Mouse (Mus musculus) limb, embryonic 15.5 days (tissue): ENCODE data around the gene Cnot11. TPM values are rescaled to one million over a fixed set of nuclear protein-coding genes. Genes with fewer than 3 reads are reported as not detected.

Experiments used
- ATAC-seq: fragments of 200-750 bp; cut with Nextera tagmentation; 2 replicates; pipeline ENCODE4 v1.8.0; 2017; ENCODE audit warnings: low read depth, moderate TSS enrichment; ENCODE audit not compliant: insufficient number of reproducible peaks, low FRiP score, low TSS enrichment
- H3K27ac ChIP-seq: fragments of 300-500 bp; sonication (generic); 2 replicates; pipeline ENCODE4 v1.5.1; 2015; ENCODE audit warnings: moderate library complexity, mild to moderate bottlenecking, inconsistent platforms
- H3K27me3 ChIP-seq: fragments of 300-500 bp; sonication (generic); 2 replicates; pipeline ENCODE4 v1.6.1; 2015; ENCODE audit warnings: inconsistent platforms
- H3K36me3 ChIP-seq: fragments of 300-500 bp; sonication (generic); 2 replicates; pipeline ENCODE4 v1.6.1; 2015; ENCODE audit warnings: inconsistent platforms
- H3K4me1 ChIP-seq: fragments of 300-500 bp; sonication (generic); 2 replicates; pipeline ENCODE4 v1.6.1; 2015; ENCODE audit warnings: inconsistent platforms
- H3K4me2 ChIP-seq: fragments of 300-500 bp; sonication (generic); 2 replicates; pipeline ENCODE4 v1.6.1; 2015; ENCODE audit warnings: mild to moderate bottlenecking, inconsistent platforms
- H3K4me3 ChIP-seq: fragments of 300-500 bp; sonication (generic); 2 replicates; pipeline ENCODE4 v1.5.1; 2015; ENCODE audit warnings: mild to moderate bottlenecking, inconsistent platforms
- H3K9ac ChIP-seq: fragments of 300-500 bp; sonication (generic); 2 replicates; pipeline ENCODE4 v1.6.1; 2015; ENCODE audit warnings: inconsistent platforms
- H3K9me3 ChIP-seq: fragments of 300-500 bp; sonication (generic); 2 replicates; pipeline ENCODE4 v1.6.1; 2016; ENCODE audit warnings: inconsistent platforms
- WGBS: fragments of 180-500 bp; shearing (Covaris S2); methylation state at CpG from one replicate; pipeline ENCODE4 v1.1.7; 2015; 5-methylcytosine and 5-hydroxymethylcytosine counted together
- polyA plus RNA-seq: library from polyadenylated mRNA; unstranded; fragments of >200 nt; fragmentation: Nextera tagmentation; extraction: Ambion mirVana; gene quantifications from 2 replicates; pipeline ENCODE4 v1.2.1, GENCODE M21; 2015

Gene Cnot11
- polyA plus RNA-seq, 1 experiment from 2014 or later: 19.2 TPM

DNA sequence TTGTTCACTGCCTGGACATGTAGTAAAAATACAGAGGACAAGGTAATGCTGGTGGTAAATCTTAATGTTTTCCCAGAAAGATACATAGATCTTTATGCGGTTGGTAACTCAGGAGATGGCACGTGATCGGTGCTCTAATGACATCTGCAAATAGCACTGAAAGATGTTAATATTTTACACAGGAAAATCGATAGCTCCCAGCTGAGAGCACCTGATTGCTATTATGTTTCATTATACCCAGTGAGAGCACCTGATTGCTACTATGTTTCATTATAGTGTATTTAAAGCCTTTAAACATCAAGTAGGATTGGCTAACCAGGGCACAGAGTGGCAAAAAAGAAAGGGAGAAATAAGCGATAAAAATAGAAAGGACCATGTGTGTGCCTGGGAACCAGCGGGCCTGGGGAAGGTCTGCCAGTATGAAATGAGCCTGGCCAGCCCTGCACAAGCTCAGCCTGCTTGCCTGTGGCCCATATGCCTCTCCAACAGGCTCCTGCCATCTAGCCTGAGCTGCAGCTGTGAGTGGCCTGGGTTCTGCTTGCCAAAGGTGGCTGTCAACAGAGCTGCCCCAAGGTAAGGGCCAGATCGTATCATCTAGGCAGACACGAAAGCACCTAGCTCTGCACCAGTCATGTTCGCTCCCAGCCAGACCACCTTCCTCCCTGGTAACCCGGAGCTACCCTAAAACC lies 19.3 kb upstream of the Cnot11 start:
- Histone ChIP-seq H3K4me1 (0 out of 2 replicates have a peak, but pooled peaks cover 3% of the 10 kb centered on the region), H3K27ac (no peak overlapping the region), H3K36me3 (no peaks in the 10 kb centered on the region), H3K9ac (no peak overlapping the region), H3K27me3 (no peaks in the 10 kb centered on the region), H3K9me3 (no peaks in the 10 kb centered on the region), H3K4me3 (no peak overlapping the region), H3K4me2 (no peak overlapping the region)
- WGBS: 58% methylated on average over 10 of the region's 10 CpGs
- ATAC-seq: no peak

DNA sequence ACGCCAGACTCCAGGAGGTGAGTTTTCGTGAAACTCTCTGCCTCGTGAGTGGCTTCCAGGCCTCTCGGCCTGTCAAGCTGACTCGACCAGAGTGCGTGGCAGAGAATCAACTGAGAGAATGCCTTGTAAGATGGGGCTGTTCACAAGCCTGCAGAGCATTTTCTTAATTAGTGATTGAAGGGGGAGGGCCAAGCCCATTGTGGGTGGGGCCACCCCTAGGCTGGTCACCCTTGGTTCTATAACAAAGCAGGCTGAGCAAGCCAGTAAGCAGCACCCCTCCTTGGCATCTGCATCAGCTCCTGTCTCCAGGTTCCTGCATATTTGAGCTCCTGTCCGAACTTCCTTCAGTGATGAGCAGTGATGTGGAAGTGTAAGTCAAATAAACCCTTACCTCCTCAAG lies 13.5 kb upstream of the Cnot11 start:
- H3K4me2 ChIP-seq: no peak overlapping the region
- H3K9ac ChIP-seq: no peak overlapping the region
- no peaks in the 10 kb centered on the region for H3K4me1 ChIP-seq
- no peaks in the 10 kb centered on the region for H3K9me3 ChIP-seq
- H3K36me3 ChIP-seq: no peaks in the 10 kb centered on the region
- ATAC-seq: no peak
- no peak overlapping the region for H3K4me3 ChIP-seq
- WGBS: 85% methylated on average over 7 of the region's 7 CpGs
- H3K27me3 ChIP-seq: no peaks in the 10 kb centered on the region
- H3K27ac ChIP-seq: no peak overlapping the region

DNA sequence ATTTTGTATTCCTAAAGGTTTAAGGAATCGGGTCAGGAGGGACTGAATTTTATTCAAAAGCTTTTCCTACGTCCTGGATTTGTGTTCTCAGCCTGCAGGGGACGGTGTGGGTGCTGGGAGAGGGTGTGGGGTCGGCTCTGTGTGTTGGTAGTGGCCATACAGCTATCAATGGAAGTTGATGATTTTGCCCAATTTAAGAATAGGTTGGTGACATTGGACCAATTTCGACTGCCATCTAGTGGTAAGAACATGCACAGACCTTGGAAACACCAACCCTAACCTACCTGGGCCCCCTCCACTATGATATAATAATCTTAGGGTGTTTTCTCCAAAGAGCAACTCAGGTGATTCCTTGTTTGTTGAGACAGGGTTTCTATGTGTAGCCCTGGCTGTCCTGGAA lies 12.3 kb upstream of the Cnot11 start:
- Histone ChIP-seq H3K4me1 (no peaks in the 10 kb centered on the region), H3K27me3 (no peaks in the 10 kb centered on the region), H3K9me3 (no peaks in the 10 kb centered on the region), H3K4me2 (no peak overlapping the region), H3K9ac (no peak overlapping the region), H3K36me3 (no peaks in the 10 kb centered on the region), H3K27ac (no peak overlapping the region), H3K4me3 (no peak overlapping the region)
- no peak for ATAC-seq
- 26% methylated on average over 5 of the region's 5 CpGs for WGBS

DNA sequence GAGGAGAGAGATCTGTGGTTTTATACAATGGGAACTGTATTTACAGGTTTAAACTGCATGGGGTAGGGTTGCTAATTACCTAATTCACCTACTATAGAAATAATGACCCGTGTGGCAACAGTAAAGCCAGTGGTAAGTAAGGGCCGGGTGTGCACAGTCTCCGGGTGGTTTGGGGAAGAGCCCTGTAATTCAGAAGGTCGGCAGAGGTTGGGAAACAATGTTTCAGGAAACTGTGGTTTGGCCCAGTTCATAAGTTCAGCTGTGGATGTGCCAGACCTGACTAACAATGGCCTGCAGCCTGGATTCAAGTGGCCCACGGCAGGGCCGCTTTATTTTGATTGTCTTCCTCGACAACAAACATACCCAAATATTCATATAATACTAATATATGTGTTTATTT lies 9.0 kb upstream of the Cnot11 start:
- H3K4me2 ChIP-seq: no peak overlapping the region
- no peak overlapping the region for H3K4me3 ChIP-seq
- H3K27ac ChIP-seq: no peak overlapping the region
- no peaks in the 10 kb centered on the region for H3K4me1 ChIP-seq
- no peaks in the 10 kb centered on the region for H3K36me3 ChIP-seq
- no peaks in the 10 kb centered on the region for H3K27me3 ChIP-seq
- no peak overlapping the region for H3K9ac ChIP-seq
- ATAC-seq: no peak
- WGBS: 56% methylated on average over 7 of the region's 7 CpGs
- no peaks in the 10 kb centered on the region for H3K9me3 ChIP-seq

DNA sequence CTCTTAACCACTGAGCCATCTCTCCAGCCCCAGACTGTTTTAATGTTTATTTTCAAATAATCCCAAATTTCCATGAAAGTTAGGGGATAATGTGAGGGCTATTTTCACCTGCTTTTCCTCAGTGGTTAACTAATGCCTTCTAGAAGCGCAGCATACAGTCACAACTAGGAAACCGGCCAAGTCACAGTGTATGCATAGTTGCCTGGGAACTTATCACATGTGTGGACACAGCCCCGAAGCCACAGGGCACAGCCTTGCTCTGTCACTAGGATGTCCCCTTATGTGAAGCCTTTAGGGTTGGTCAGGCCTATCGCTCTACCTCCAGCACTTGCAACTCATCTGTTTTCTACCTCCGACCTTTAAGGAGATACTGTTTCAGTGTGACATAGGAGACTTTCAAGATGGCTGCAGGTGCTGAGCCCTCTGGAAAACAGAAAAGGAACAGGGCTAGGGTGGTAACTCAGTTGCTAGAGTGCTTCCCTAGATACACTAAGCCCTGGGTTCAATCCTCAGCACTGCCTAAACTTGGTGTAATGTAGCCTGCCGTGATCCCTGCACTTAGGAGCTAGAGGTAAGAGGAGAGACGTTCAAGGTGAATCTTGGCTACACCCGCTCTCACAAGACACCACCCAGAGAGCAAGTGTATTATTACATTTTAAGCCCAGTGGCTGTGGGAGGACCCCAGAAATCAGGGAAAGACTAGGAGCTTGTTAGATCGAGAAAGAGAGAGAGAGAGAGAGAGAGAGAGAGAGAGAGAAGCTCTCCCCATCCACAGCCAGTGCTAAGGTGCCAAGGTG lies 8.2 kb upstream of the Cnot11 start:
- Histone ChIP-seq H3K27me3 (no peaks in the 10 kb centered on the region), H3K27ac (no peak overlapping the region), H3K9ac (no peak overlapping the region), H3K9me3 (no peaks in the 10 kb centered on the region), H3K4me3 (no peak overlapping the region), H3K36me3 (no peaks in the 10 kb centered on the region), H3K4me1 (no peaks in the 10 kb centered on the region), H3K4me2 (no peak overlapping the region)
- 75% methylated on average over 9 of the region's 9 CpGs for whole genome bisulfite sequencing
- ATAC-seq: no peak

DNA sequence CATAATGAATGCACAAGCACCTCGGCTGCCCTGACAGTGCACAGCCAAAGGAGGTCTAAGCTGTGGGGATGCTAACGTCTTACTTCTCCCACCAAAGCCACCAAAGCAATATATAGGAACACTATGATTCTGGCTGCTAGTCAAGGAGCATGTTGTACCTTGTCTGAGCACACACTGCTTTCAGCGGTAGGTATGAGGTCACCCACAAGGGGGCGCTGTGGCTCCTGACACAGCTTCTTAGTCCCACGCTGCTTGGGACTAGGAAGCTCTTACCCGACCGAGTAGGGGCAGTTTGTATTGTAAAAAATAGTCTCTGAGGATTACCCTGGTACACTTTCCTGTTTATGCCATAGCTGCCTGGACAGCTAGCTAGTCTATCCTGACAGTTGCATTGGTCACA lies 7.4 kb upstream of the Cnot11 start:
- no peak overlapping the region for H3K27ac ChIP-seq
- no peaks in the 10 kb centered on the region for H3K27me3 ChIP-seq
- 11% methylated on average over 7 of the region's 7 CpGs for WGBS
- no peak overlapping the region for H3K4me2 ChIP-seq
- no peaks in the 10 kb centered on the region for H3K36me3 ChIP-seq
- H3K4me1 ChIP-seq: no peaks in the 10 kb centered on the region
- no peak overlapping the region for H3K9ac ChIP-seq
- no peak for ATAC-seq
- no peak overlapping the region for H3K4me3 ChIP-seq
- no peaks in the 10 kb centered on the region for H3K9me3 ChIP-seq

DNA sequence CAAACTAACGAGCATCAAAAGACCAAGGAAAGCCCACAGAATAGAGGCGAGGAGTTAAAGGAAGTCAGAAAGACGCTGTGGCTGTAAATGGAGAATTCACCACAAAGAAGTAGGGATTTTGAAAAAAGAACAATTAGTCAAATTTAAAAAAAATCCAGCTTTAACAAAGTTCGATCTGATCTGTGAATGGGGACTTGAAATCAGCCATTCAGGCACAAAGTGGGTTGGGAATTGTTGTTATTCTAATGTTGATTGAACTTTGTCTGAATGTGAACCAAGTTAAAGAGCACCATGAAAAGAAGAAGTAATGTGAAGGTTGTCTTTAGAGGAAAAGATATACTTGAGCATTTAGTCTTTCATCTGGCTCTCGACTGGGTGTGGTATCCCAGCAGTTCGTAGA lies 6.5 kb upstream of the Cnot11 start:
- WGBS: 63% methylated on average over 6 of the region's 6 CpGs
- H3K4me2 ChIP-seq: no peak overlapping the region
- ATAC-seq: no peak
- H3K27me3 ChIP-seq: no peaks in the 10 kb centered on the region
- H3K9ac ChIP-seq: no peak overlapping the region
- H3K27ac ChIP-seq: no peak overlapping the region
- H3K4me3 ChIP-seq: no peak overlapping the region
- no peaks in the 10 kb centered on the region for H3K4me1 ChIP-seq
- no peaks in the 10 kb centered on the region for H3K36me3 ChIP-seq
- no peaks in the 10 kb centered on the region for H3K9me3 ChIP-seq

DNA sequence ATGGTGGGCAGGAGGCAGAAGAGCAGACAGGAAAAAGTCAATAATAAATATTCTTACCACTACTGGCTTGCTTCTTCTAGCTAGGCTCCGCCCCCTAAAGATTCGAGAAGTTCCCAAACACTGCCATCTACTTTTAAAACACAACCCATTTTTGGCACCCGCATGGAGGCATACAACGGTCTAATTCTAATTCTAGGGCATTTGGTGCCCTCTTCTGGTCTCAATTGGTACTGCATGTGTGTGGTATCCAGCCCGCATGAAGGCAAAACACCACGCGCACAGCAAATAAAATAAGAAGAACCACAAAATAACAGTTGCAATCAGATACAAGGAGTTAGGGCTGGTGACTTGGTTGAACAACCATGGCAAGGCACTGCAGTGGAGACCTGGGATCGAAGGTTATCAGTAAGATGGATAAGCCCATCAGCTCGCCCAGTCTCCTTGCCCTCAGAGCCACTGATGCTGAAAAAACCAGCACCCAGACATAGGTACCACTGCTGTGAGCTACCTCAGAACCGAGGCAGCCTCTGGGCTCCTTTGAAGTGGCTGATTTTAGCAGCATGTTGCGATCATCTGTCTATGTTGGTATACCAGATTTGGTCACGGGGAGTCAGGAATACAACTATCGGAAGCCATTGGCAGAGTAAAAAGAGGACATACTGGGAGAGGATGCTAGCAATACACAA lies 4.4 kb upstream of the Cnot11 start:
- 36% methylated on average over 13 of the region's 13 CpGs for WGBS
- no peak for ATAC-seq
- no peak overlapping the region for H3K4me3 ChIP-seq

DNA sequence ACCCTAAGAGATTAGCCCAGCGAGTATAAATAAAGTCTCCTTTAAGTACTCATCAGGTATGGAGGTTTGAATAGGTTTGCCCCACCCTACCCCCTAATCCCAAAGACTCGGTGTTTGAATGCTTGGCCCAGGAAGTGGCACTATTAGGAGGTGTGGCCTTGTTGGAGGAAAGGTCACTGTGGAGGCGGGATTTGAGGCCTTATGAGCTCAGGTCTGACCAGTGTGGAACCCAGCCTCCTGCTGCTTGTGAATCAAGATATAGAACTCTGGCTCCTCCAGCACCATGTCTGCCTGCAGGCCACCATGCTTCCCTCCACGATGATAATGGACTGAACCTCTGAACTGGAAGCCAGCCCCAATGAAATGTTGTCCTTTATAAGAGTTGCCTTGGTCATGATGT lies 3.8 kb upstream of the Cnot11 start:
- no peaks in the 10 kb centered on the region for H3K9me3 ChIP-seq
- no peak overlapping the region for H3K9ac ChIP-seq
- H3K36me3 ChIP-seq: no peaks in the 10 kb centered on the region
- no peak overlapping the region for H3K4me2 ChIP-seq
- ATAC-seq: no peak
- H3K4me1 ChIP-seq: peaks cover 5% of the 10 kb centered on the region
- no peak overlapping the region for H3K27ac ChIP-seq
- H3K27me3 ChIP-seq: no peaks in the 10 kb centered on the region
- WGBS: 74% methylated on average over 4 of the region's 4 CpGs
- H3K4me3 ChIP-seq: no peak overlapping the region

More for the DNA sequence above, 4.4 kb upstream of the Cnot11 start:
- H3K4me2 ChIP-seq: no peak overlapping the region
- no peaks in the 10 kb centered on the region for H3K36me3 ChIP-seq
- no peaks in the 10 kb centered on the region for H3K27me3 ChIP-seq
- H3K9ac ChIP-seq: no peak overlapping the region
- peaks cover 5% of the 10 kb centered on the region for H3K4me1 ChIP-seq
- no peak overlapping the region for H3K27ac ChIP-seq
- no peaks in the 10 kb centered on the region for H3K9me3 ChIP-seq

DNA sequence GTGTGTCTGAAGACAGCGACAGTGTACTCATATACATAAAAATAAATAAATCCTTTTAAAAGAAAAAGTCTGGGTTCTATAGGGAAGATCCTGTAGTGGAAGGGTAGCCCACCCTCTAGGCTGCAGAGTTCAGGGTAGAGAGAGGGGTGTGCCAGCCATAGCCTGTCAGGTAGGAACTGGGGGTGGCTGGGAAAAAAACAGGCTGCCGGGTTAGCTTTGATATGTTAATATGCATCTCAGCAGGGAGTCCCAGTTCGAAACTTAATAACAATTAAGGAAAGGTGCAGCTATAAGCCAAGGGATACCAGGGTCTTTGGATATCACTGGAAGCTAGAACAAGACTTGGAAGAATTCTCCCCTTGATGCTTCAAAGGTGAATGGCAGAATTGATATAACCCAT lies 875 bp upstream of the Cnot11 start:
- Histone ChIP-seq H3K9me3 (no peaks in the 10 kb centered on the region), H3K36me3 (peaks cover 11% of the 10 kb centered on the region), H3K4me1 (peaks cover 17% of the 10 kb centered on the region), H3K4me2 (no peak overlapping the region), H3K27me3 (no peaks in the 10 kb centered on the region), H3K4me3 (no peak overlapping the region), H3K9ac (no peak overlapping the region), H3K27ac (no peak overlapping the region)
- 30% methylated on average over 3 of the region's 3 CpGs for WGBS
- ATAC-seq: no peak

DNA sequence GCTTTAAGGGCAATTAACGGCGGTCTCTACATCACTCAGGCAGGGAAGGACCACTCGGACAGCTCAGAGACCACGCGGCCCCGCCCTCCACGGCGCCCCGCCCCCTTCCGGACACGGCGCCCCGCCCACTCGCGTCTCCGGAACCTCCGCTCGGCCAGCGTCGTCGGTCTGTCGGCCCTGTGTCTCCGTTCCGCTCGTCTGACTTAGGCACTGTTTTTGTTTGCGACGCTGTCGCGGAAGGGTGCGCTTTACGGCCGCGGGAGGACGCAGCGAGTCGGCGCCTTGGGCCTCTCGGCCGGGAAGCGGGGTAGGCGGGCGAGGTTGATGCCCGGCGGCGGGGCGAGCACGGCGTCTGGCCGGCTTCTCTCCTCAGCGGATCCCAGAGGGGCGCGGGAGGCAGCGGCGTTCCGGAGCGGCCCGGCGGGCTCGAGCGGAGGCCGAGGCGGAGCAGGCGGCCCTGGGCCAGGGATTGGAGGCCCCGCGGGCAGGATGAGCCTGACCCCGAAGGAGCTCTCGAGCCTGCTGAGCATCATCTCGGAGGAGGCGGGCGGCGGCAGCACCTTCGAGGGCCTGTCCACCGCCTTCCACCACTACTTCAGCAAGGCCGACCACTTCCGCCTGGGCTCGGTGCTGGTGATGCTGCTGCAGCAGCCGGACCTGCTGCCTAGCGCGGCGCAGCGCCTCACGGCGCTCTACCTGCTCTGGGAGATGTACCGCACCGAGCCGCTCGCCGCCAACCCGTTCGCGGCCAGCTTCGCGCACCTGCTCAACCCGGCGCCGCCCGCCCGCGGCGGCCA lies 921 bp downstream of the Cnot11 start:
- peaks cover 29% of the 10 kb centered on the region for H3K36me3 ChIP-seq
- ATAC-seq: peak; percentile 85
- WGBS: under 1% methylated on average over 91 of the region's 100 CpGs
- no peaks in the 10 kb centered on the region for H3K27me3 ChIP-seq
- peak overlapping the region; percentile 92 for H3K27ac ChIP-seq
- H3K9me3 ChIP-seq: 0 out of 2 replicates have a peak, but pooled peaks cover 4% of the 10 kb centered on the region
- peak overlapping the region; percentile 85 for H3K9ac ChIP-seq
- H3K4me3 ChIP-seq: peak overlapping the region; percentile 71
- H3K4me2 ChIP-seq: peak overlapping the region; percentile 84
- peaks cover 17% of the 10 kb centered on the region for H3K4me1 ChIP-seq
